Mouse (Mus musculus) left cerebral cortex, postnatal 14 days (tissue): ENCODE data around the gene Ppil1. TPM values are rescaled to one million over a fixed set of nuclear protein-coding genes. Genes with fewer than 3 reads are reported as not detected.

ENCODE experiments used
- DNase-seq, 2 experiments: peaks; one replicate each; pipeline ENCODE4 v3.0.0; 2021 to 2022; ENCODE audit warnings: low spot score in 2 of 2, mixed read lengths in 1 of 2
- intact Hi-C: fragments of 180-260 bp; cut with DNase I; formaldehyde crosslinking; loops from one replicate; pipeline ENCODE4 v1.15.1; 2025
- long read RNA-seq, 2 experiments: library from polyadenylated mRNA; stranded (forward); transcript quantifications; one replicate each; pipeline ENCODE4 v2.0.0; 2021
- total RNA-seq, 2 experiments: library from RNA; stranded (reverse); gene quantifications; 2 replicates each; pipeline ENCODE4 v1.2.3; 2021

Gene Ppil1
- total RNA-seq, result 10 to 100 TPM; 17.8 to 17.9 TPM
- long read RNA-seq, experiment 1, transcript Ppil1-201 (4 exons, 1,462 nt), result major isoform, 25 of 29 reads
- long read RNA-seq, experiment 1, partial matches to known transcripts, result 1 of 29 reads
- long read RNA-seq, experiment 1, other reads (novel, unspliced or antisense), result 3 of 29 reads
- long read RNA-seq, experiment 2, transcript Ppil1-201 (4 exons, 1,462 nt), result major isoform, 18 of 19 reads
- long read RNA-seq, experiment 2, partial matches to known transcripts, result 1 of 19 reads
- long read RNA-seq, experiment 2, other reads (novel, unspliced or antisense), result 0 of 19 reads

DNA sequence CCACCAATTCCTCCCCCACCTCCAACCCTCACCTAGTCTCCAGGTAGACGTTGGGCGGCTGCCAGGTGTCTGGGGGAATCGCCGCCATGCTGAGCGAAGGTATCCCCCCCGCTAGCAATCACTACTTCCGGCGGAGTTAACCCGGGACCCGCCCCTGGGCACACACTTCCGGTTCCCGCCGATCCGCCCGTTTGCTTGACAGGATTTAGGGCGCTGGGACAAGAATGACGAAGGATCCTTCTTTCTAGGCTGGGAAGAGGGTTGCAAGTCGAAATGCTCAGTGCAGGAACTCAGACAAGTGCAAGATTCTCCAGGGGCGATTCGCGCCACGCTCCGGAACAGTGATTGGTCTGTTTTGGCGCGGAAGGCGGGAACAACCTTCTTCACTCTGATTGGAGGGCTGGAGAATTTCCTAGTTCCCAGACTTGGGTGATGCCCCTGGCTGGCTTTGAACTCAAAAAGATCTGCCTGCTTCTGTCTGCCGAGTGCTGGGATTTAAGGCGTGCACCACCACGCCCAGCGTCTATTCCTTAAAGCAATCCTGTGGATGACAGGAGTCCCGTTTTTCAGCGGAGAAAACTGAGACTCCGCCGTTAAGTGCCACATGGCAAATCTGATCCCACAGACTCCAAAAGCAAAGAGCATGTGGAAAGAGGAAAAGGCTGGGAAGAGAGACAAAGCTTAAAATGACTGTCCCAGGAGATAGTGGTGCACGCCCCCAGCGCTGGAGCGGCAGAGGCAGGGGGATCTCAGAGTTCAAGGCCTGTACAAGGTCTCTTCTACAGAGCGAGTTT lies at the start of gene Ppil1:
Ppil1 (minus strand) TSS at position 347 of the 794 bp plus-strand sequence.
- intact Hi-C loops, result loop anchor here (5.0 kb wide), 1 partner anchor 248 kb away; no protein-coding TSS in a partner anchor
- peak; percentile 63 to 72 for DNase-seq

DNA sequence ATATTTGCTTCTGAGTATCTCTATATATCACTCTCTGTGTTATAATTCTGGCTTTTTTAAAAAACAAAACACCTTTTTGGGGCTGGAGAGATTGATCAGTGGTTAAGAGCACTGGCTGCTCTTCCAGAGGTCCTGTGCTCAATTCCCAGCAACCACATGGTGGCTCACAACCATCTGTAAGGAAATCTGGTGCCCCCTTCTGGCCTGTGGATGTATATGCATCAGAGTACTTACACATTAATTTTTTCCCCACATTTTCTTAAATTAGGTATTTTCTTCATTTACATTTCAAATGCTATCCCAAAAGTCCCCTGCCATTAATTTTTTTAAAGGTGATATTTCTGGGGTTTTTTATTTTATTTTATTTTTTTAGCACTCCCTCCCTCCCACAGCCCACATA lies 49.3 kb upstream of the Ppil1 start:
- intact Hi-C loops, result no loop called here
- DNase-seq, result no peak

DNA sequence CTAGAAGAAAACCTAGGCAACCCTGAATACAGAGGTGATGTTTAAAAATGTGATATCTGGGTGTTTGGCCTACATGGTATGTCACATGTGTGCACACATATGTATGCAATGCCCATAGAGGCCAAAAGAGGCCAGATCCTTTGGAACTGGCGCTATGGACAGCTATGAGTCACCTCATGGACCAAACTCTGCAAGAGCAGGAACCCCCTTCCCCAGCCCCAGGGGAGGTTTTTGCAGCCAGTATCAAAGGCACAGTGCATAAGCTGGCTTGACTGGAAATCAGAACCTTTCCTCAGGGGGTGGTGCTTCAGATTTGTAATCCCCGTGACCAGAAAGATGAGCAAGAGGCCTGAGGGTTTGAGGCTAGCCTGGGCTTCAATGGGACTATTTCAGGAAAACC lies 48.1 kb upstream of the Ppil1 start:
- DNase-seq, result no peak

DNA sequence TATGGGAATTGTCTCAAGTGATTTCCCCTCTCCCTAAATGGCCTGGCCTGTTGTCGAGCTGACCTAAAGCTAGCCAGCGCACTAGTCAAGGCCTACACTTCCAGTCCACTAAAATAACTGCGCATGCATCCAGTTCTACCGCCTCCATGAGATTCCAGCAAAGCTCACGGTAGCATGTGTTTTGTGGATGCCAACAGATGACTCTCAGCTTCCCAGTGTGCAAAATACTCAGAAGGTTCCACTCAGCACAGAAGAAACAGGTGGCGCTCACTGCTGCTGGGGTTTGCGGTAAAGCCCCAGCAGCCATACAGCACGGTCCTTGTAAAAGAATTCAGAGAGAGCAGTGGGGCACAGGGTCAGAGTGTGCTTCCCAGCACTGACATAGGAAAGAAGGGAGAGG lies 47.6 kb upstream of the Ppil1 start:
- DNase-seq, result peak in 1 of 2 experiments; percentile 61
- intact Hi-C loops, result no loop called here

More for the DNA sequence above, 48.1 kb upstream of the Ppil1 start:
- intact Hi-C loops, result no loop called here

DNA sequence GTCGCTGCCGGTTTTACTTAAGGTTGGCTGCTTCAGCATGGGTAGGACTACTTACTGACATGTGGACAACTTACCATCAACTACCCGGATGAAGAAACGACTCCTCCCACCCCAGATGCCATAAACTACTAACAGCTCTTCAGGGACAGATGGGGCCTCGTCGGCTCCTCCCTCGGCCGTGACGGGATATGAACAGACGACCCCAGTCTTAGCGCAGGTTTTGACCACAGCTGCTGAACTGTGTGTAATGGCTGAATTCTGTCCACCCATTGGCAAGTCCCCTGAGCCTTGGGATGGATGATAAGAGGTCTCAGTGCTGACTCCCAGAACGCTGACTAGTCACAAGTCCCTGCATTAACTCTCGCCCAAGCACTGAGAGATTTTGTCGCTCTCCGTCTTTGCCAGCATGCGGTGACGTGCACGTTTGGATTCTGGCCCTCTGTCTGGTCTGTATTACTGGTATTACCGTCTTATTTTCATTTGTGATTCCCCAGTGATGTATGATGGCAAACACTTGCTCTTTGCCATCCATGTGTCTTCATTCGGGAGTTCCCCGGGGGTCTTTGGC lies 46.2 kb upstream of the Ppil1 start:
- DNase-seq, result no peak

DNA sequence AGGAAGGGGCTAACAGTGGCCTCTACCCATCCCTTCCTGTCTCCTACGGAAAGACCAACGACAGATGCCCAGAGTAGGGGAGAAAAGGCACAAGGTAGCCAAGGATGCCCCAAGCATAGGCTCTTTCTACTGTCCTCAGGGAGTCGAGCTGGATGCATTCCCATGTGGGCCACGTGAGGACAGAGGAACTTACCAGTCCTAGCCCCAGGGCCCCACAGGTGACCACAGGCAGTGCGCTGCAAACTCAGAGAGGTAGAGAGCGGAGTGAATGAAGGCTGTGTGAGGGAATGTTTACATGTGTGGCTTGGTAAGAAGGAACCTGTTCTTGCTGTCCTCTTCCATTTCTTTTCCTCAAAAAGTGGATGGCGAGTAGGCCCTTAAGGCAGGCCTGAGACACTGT lies 41.9 kb upstream of the Ppil1 start:
- no peak for DNase-seq
- intact Hi-C loops, result no loop called here

More for the DNA sequence above, 46.2 kb upstream of the Ppil1 start:
- intact Hi-C loops, result no loop called here

DNA sequence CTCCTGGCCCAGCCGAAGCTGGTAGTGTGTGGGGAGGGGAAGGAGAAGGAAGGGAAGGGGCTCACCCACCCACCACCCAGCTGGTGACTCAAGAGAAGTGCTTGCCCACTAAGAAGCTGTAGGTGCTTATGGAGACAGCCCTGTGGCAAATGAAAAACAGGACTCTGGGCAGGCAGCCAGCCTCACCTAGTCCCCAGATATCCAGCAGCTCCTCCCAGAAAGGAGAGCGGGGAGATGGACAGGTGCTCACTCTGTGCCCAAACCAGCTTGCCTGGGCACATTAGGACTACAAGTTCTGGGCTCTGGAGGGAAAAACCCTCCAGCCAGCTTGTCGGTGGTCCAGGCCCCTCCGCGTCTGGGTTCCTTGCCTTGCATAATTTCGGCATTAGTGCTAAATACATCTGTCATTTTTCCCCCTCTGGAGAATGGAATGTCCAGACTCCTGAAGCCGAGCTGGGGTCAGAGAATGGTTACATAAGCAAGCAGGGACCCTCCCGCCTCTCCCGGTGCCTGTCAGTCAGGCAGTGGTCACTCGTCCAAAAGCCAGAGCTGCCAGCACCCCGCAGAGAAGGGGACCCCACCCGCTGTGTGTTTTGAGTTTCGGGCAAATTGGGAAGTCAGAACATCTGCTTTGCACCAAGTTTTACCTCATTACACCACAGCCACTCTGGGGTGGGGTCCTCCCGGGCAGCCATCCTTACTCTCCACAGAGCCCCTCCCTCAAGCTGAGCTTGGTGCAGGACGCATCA lies 41.2 kb upstream of the Ppil1 start:
- no peak for DNase-seq
- intact Hi-C loops, result no loop called here

DNA sequence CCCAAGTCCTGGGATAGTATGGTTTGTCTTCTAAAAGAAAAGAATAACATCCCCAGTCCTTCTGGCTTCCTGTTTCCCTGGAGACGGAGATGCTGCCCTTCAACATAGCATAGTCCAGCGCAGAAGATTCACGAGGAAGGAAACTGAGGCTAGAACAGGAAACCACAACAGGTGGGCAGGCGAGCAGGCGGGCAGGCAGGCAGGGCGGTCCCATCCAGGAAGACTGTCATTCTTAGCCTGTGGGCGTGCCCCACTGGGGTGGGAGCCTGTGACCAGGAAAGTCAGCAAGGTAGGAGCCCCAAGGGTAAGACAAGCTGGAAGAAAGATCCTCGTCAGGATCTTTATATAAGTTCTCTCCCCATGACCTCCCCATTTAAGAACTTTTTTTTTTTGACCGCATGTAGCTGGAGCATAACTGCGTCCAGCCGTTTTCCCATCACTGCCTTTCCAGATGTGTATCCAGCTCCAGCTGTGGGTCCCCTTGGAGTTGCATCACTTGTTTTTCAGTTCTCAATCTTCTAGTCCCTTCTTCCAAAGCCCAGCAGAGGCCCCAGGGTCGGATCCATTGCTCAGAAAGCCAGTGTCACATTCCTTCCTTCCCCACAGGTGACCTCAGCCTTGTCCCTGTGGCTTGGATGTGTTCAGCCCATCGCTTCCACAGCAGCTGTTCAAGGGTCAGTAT lies 40.5 kb upstream of the Ppil1 start:
- intact Hi-C loops, result no loop called here
- DNase-seq, result no peak

DNA sequence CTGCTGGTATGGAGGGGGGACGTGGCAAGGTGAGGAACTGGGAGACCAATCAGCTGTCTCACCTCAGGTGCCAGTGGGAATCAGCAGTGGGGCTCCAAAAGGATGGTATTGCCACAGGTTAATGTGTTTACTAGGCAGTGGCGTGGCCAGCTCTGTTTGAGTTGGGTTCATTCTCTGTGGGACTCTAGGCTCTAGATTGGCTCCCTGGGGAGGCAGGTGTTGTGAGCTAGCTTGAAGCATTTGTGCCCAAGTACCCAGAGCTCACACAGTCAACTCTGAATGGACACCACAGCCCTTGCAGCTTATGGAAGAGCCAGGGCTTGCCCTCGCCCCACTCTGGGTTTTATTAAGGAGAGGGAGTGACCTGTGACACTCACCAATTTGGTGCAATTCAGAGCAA lies 39.9 kb upstream of the Ppil1 start:
- intact Hi-C loops, result no loop called here

DNA sequence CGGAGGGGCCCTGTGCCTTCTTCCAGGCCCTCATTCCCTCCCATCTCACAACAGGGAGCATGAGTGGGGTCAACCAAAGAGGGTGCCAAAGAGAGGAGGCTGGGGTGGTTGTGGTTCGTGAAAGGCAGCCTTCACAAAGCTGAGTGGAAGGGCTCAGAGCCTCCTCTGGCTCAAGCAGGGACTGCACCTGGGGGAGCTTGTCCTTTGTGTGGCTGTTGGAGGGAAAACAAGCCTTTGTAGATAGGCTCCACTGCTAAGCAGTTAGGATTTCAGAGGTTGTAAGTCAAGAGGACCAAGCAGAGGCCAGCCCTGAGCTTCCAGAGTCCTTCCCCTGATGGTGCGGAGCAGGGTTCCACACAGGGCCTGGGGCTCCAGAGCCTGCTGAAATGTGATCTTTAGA lies 39.1 kb upstream of the Ppil1 start:
- intact Hi-C loops, result no loop called here
- DNase-seq, result no peak

More for the DNA sequence above, 39.9 kb upstream of the Ppil1 start:
- DNase-seq, result no peak

DNA sequence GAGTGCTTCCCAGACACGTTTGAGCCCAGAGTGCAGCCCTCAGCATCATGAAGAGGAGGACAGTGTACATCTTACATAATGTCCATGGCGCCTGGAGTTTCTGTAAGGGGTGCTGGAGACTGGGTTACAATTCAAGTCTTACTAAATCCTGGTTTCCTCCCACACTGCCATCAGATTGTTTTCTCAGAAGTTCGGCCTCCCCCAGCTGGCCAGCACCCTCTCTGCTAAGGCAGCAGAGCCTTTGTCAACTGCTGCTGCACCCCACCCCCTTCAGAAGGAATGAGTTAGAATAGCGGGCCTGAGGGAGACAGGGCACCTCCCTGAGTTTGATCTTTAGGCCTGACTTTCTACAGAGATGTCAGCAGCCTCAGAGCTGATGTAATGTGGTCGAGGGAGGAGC lies 38.2 kb upstream of the Ppil1 start:
- intact Hi-C loops, result no loop called here
- no peak for DNase-seq

DNA sequence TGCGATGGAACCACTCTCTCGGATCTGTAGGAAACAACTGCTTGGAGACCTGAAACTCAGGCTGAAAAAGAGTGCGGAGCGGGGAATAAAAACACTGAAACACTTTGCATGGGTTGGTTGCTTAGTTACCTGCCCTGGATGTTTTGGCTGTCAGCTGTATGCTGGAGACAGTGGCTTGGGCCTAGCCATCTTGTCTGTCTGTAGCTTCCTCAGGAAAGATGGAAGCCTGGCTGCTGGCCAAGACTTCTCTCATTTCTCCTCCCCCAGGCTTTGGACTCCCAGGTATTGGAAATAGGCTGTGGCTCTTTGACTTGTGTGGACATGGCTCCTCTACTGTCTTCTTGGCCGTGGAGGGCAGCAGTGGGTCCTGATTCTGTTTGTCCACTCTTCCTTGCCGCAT lies 37.4 kb upstream of the Ppil1 start:
- intact Hi-C loops, result no loop called here
- peak in 1 of 2 experiments; percentile 34 for DNase-seq

DNA sequence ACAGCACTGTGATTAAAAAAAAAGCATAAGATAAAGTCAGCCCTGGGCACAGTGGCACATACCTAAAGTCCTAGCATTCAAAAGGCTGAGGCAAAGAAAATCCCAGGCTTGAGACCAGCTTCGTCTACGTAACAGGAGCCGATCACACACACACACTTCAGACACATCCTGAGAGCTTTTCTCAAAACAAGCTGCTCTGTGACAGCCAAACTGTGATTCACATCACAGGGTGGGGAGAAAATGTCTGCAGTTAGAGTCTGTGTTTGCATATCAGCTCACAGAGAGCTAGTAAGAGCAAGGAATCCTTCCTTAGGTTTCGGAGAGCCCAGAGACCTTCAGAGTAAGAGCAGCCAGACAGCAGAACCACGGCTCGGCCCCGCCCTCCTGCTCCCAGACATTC lies 36.9 kb upstream of the Ppil1 start:
- intact Hi-C loops, result no loop called here
- DNase-seq, result no peak

DNA sequence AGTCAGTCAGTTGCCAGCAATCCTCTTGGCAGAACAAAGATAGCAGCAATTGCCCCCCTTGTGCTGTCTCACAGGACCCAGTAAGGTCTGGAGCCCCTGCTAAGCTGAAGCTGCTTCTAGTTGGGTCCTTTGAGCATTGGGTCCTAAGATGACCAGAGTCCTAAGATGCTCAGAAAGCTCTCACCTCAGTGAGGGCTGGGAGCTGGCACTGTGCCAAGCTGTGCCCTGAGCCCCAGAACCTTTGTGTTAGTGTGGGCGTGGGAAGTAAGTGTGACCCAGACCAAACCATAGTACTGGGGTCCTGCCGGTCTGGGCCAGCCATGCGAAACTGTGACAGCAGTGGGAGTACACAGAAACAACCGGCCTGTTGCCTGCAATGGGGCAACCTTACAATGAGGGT lies 35.3 kb upstream of the Ppil1 start:
- intact Hi-C loops, result no loop called here
- no peak for DNase-seq

DNA sequence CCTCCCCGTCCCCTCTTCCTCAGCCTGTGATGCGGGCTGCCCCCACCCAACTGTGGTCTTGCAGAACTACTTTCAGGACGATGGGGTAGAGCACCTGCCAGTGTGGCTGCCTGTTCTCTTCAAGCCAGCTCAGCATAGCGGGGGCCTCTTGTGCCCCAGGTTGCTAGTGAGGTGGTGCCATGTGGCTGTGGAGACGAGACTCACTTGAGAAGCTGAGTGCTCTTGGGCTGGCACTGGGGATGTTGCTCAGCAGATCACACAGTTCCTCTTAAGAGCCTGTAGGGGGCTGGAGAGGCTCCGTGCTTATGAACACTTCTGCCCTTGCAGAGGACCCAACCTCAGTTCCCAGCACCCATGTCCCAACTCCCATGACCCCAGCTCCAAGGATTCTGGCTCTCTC lies 33.8 kb upstream of the Ppil1 start:
- intact Hi-C loops, result no loop called here
- no peak for DNase-seq

DNA sequence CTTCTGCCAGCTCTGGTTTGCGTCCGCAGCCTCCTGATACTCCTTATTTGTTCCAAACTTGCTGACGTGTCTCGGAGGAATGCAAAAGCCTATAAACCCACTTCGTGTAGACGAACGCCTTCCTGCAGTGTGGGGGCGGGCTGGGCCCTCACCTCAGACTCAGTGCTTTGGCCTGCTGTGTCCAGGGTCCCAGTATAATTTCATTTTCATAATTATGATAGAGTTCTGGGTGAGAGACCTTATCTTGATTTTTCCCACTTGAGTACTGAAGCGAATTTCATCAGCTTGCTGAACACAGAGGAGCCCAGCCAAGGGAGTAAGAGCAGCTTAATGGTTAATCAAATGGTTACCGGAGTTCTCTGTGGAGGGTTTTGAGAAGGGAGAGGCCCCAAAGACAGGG lies 33.3 kb upstream of the Ppil1 start:
- no peak for DNase-seq
- intact Hi-C loops, result no loop called here

DNA sequence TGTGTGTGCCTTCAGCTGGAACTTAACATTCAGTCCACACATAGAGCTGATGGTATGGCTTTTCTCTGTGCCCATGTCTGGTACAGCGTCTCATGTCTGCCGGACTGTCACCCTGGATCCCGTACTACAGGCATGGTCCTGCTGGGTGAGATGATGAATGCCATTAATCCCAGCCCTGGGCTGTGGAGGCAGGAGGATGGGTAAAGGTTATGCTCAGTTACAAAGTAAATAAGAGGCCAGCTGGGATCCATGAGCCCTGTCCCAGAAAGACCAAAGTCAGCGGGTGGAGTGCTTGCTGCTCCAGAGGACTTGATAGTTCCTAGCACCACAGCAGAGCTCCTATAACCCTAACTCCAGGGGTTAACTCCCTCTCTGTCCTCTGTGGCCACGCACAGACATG lies 31.8 kb upstream of the Ppil1 start:
- intact Hi-C loops, result no loop called here
- DNase-seq, result no peak

DNA sequence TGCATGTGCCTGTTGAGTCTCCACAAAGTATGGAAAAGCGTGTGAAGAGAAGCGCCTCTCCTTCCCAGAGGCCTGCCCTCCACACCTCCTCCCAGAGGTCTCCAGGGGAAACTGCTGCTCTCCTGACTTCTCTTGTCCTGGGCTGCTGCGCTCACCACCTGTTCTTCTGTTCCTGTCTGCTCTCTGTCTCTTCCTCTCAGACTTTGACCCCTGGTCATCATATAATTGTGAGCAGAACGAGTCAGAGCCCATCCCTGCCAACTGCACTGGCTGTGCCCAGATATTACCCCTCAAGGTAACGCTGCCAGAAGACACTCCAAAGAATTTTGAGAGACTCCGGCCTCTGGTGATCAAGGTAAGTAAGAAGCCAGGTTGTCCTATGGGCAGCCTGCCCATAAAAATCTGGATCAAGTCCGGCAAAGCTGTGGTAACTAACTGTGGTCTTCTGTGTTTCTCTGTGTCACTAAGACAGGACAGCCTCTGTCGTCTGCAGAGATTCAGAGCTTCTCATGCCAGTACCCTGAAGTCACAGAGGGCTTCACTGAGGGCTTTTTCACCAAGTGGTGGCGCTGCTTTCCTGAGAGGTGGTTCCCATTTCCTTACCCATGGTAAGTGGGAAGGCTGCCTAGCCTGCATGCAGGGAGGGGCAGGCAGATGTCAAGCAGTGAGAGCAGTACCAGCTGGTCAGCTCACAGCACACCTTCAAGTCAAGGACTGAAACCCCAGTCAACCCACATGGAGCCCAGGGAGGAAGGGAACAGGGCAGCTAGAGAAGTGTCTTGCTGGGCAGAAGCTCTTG lies 30.0 kb upstream of the Ppil1 start:
- DNase-seq, result no peak
- intact Hi-C loops, result no loop called here

DNA sequence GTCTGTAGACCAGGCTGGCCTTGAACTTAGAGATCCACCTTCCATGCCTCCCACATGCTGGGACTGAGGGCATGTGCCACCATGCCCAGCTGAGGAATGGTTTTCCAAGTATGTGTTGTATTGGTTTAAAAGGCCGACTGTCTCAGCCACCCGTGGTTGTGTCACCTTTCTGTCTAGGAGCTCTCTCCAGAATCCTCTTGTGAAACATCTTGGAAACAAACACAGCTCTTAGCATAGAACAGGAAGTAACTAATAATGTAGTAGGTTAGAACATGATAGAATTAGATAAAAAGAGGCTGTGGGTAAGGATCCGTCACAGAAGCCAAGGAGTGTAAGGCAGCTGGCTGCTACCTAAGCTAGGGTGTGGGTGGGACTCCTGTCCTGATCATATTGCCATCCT lies 29.0 kb upstream of the Ppil1 start:
- intact Hi-C loops, result no loop called here
- DNase-seq, result no peak
